Mouse (Mus musculus): Measurements from ENCODE around the gene Arid5b. TPM values are rescaled to one million over a fixed set of nuclear protein-coding genes. Genes with fewer than 3 reads are reported as not detected.

Arid5b gene
- total RNA-seq, 2 experiments from 2014 or later = 26.5 to 29.4 TPM

- intact Hi-C loops (cut with DNase I) = no loop called here
- DNase-seq = no peak
Observed at GRCm38 (mm10) chr10:68044864-68045263, 233.7 kb downstream of the Arid5b start.

GRCm38 (mm10) chr10:68043973-68044372, 234.6 kb downstream of the Arid5b start:
- no peak for DNase-seq
- intact Hi-C loops (cut with DNase I) = no loop called here

Measured in heart, postnatal 10 days (tissue).